Mouse (Mus musculus) urinary bladder, adult 18-20 months (tissue): ENCODE measurements around the gene Fzd9.

Source experiments
- DNase-seq, 2 experiments: peaks; one replicate each; pipeline ENCODE4 v3.0.0; 2022; ENCODE audit warnings: low spot score in 2 of 2, mixed read lengths in 2 of 2

Fzd9 gene

DNA sequence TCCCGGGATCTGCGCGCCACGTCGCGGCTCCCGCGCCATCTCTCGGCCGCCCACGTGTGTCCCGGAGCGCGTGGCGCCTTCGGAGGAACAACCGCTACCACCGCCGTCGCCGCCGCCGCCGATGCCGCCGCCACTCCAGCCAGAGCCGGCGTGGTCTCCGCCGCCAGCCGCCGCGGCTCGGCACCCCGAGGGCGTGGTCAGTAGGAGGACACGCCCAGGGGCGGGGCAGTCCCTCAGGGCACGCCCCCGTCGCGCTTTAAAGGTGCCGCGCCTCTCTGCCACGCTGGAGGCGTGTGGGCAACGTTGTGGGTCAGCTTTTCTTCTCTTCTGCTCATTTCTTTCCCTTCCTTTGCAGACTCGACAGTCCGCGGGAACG is at the start of gene Fzd9:
Fzd9 (minus strand) TSS at position 152 of the 376 bp plus-strand sequence.
- DNase-seq: peak; percentile 56 to 68

DNA sequence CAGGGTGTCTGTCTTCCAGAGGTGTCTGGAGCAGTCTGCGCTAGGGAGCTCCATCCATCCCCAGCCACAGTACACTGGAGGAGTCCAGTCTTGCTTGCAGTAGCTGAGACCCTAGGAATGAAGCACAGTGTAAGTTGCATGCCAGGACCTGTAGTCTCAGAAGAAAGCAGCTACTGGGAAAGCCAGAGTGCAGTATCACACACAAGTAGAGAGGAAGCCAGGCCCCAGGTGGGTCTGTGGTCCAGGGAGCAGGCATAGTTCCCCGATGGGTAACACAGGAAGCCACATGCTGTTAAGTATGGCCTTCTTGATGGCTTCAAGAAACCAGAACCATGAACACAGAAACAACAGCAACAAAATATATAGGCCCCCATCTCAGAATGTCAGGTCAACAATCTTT is 41.0 kb upstream of the Fzd9 start:
- no peak for DNase-seq

DNA sequence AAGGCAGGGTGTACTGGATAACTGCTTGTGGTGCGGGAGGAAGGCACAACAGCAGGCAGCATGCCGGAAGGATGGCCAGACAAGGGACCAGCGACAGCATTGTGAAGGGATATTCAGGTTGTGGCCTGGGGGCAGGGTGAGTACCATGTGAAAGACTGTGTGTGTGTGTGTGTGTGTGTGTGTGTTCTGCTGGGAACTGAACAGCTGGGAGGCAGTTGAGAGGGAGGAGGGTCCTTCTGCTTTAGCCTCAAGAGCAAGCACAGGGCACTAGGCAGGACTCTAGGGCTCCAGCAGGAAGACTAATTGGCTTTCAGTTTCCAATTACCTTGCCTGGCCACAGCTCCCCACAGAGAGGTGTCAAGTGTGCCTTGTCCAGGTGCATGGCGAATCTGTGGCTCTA is 40.2 kb upstream of the Fzd9 start:
- DNase-seq: no peak

DNA sequence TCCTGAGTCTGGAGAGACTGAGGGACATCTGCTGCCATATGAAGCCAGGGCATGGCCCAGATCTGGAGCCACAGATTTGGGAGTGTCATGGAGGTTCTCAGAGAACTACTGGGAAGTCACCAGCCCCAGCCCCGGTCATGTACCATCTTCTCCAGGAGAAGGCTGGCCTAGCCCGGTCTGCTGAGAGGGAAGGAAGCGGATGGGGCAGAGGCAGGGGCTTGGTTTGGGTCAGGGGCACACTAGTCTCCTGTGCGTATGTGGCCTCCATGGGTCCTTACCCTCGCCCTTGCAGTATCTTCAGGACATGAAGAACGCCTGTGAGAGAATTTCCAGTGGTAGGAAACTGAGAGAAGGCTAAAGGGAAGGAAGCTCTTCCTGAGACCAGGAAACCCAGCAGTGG is 39.7 kb upstream of the Fzd9 start:
- no peak for DNase-seq

DNA sequence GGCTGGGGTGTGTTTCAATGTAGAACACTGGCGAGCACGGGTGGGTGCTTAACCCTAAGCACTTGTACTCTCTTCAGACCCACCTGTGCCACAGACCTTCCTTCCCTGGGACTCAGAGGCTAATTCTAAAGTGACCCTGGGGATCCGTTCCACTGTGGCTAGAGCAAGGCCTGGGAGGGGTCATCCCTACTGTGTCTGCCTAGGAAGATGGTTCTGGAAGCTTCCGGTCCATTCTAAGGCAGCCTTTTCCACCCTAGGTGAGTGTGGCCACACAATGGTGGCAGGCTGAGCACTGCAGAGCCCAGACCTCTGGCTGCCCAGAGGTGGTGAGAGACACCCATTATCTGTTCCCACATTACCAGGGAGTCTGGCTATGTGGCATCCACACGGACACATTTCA is 35.9 kb upstream of the Fzd9 start:
- DNase-seq: no peak

DNA sequence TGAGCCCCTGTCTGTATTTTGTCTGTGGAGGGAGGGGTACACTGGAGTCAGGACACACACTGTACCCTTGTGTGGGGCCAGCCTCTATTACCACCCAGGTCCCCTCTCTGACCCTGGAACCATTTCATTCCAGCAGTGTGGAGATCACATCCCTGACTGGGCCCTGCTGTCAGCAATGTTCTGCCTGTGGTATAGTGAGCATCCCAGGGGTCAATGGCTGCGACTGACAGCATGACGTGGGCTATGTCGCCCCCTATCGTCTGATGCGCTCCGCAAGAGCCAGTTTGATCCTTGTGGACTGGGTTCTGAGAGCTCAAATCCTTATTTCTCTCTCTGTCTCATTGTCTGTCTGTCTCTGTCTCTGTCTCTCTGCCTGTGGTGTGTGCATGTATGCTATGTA is 35.2 kb upstream of the Fzd9 start:
- DNase-seq: peak; percentile 20 to 35

DNA sequence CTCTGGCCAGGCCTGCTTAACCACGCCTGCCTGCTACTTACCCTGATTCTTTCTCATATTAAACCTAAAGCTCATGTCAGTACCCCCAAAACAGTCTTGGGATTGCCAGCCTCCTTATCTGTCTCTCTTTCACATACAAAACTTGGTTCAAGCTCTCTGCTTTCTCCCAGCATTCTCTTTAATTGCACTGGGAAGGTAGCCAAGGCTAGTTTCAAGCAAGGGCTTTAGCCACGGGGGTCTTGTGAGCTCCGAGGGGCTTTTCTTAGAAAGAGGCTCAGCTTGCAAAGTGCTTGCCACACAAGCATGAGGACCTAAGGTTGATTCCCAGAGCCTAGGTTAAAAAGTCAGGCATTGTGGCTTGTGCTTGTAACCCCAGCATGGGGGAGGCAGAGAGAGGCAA is 34.2 kb upstream of the Fzd9 start:
- DNase-seq: no peak

DNA sequence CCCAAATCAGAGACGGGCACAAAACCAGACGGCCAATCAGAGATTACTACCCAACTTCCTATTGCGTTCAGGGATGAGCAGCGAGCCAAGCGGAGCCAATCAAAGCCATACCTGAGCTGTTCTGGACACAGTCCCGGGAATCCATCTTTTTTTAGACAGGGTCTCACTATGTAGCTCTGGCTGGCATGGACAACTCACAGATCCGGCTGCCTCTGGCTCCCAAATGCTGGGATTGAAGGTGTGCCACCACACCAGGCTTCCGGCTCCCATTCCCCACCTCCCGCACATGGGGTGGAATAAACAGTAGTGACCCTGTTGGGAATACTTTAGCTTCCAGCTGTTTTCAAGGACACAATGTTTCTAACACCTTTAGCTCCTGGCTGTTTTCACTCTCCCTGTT is 29.2 kb upstream of the Fzd9 start:
- DNase-seq: no peak

DNA sequence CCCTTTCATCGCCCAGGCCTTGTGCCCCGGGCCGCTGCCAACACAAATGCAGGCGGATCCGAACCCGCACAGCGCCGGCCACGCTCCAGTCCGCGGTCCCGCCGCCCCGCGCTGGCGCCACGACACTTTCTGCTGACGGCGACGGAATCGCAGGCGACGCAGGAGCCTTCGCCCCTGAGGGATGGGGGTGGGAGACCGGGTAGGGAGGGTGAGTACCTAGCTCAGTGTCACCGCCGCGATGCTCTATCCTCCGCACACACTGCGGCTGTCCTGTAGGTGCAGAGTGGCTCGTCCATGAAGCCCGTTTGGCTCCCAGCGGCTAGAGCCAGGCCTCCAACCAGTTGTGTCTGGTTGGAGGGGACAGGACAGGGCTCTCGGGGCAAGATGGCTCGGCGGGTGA is 25.6 kb upstream of the Fzd9 start:
- DNase-seq: no peak

DNA sequence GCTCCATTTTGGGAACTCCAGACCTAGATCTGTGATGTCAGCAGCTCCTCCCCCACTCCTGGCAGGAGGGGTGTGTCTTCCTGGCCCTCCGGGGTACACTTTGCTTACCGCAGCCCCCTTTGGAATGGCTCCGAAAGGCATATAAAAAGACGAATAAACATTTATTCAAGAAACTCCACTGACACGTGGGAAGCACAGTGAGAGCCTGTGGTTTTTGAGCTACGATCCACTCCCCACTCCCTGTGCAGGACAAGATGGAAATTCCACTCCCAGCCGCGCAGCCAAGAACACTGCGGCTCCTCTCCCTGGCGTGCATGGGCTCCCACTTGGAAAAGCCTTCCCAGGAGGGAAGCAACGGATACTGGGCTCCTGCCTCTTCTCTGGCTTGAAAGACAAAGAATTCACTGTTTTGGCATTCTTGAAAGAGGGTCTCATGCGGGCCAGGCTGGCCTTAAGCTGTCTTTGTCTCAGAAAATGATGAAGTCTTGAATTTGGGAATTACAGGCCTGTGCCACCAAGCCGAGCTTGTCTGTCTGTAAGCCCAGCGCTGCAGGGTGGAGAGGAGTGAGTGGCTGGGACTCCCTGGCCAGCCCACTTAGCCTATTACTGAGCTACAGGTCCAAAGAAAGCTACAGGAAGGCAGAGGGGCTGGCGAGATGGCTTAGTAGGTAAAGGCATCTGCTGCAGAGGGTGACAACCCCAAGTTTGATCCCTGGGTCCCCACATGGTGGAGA is 23.8 kb upstream of the Fzd9 start:
- DNase-seq: no peak

DNA sequence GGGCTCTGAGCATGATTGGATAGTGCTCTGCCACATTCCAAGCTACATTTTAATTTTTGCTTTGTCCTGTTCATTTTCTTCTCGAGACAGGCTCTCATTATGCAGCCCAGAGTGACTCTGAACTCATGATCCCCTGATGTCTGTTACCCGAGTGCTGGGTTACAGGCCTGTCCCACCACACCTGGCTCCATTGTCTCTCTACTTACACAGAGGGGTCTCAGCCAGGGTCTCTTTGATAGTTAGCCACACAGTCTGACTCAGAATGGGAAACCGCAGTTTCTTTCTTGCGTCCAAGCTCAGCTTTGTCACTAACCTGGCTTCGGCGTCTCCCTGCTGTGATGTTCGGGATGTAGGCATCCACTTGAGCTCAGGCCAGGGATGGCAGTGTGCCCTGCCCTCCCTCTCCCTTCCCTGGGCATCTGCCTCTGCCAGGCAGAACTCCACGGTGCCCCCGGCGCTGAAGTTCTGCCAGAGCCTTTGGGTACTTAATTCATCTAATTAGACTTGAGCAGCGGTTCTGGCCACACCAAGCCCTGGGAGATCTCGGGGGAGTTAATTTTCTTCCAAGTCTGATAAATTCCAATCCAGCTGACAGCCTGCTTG is 20.6 kb upstream of the Fzd9 start:
- no peak for DNase-seq

DNA sequence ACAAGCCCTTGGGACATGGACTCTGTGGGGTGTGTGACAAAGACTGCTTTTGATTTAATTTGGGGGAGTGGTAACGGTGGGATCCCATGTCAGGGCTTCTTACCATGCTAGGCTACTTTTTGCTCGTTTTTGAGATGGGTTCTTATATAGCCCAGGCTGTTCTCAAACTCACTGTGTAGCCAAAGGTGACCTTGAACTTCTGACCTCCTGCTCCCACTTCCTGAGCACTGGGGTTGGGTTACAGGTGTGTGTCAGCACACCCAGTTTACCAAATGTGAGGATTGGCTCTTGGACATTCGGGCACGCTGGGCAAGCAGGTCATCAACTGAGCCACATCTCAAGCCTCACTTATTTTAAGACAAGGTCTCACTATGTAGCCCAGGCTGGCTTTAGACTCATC is 19.3 kb upstream of the Fzd9 start:
- DNase-seq: no peak

DNA sequence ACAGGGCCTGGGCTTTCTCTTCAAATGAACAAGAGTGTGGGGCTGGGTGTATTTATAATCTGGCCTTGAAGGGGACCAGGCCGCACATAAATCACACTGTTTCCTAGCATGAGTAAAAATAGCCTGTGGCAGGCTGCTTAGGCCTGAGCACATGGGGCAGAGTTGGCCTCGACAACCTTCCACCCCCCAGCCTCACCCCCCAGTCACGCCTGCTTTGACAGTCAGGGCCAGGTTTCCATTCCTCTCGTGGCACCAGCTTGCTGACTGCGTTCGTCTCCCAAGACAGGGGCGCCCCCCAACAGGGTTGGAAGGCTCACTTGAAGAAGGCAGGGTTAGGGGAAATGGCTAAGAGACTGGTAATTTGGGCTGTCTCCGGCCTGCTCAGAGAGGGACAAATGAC is 18.4 kb upstream of the Fzd9 start:
- no peak for DNase-seq

DNA sequence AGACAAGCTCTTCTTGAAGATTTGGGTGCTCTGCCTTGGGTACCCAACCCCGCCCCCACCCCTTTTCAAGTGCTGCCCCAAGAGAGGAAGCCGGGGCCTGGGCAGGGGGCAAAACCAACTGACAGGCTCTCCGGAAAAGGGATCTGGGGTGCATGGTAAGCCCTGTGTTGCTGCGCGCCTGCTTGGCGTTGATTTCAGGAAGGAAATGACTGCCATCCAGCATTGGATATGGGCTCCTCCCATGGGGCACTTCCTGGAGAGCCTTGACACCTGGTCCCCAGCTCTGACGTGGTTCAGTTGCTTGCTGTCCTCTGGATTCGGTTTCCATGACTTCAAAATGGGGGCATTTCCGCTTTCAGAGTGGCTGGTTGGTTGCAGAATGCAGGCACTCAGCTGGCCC is 13.5 kb upstream of the Fzd9 start:
- no peak for DNase-seq

DNA sequence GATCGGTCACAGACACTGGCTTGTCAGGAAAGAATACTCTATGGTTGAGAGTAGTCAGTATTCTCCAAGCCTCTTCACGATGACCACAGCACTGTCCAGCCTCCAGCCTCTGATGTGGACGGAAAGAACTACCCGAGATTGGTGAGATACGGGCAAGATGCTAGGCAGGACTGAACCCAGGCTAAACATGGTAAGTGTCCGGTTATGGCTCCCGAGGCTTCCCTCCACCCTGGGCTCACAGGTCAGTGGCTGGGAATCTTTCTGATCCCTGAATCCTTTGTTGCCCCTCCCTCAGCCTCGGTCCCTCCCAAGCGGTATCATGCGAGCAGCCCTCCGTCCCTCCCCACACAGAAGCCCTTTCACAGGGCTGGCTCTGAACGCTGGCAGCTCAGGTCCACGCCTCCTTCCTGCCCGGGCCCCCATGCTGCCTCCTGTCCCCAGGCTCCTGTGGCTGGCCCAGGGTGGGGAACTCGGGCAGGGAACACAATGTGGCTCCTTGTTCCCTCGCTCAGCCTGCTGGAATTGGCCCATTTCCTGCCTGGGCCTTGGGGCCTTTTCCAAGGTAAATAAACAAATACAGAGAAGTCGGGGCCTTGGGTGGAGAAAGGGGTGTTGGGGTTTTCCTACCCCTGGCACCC is 13.0 kb upstream of the Fzd9 start:
- no peak for DNase-seq

DNA sequence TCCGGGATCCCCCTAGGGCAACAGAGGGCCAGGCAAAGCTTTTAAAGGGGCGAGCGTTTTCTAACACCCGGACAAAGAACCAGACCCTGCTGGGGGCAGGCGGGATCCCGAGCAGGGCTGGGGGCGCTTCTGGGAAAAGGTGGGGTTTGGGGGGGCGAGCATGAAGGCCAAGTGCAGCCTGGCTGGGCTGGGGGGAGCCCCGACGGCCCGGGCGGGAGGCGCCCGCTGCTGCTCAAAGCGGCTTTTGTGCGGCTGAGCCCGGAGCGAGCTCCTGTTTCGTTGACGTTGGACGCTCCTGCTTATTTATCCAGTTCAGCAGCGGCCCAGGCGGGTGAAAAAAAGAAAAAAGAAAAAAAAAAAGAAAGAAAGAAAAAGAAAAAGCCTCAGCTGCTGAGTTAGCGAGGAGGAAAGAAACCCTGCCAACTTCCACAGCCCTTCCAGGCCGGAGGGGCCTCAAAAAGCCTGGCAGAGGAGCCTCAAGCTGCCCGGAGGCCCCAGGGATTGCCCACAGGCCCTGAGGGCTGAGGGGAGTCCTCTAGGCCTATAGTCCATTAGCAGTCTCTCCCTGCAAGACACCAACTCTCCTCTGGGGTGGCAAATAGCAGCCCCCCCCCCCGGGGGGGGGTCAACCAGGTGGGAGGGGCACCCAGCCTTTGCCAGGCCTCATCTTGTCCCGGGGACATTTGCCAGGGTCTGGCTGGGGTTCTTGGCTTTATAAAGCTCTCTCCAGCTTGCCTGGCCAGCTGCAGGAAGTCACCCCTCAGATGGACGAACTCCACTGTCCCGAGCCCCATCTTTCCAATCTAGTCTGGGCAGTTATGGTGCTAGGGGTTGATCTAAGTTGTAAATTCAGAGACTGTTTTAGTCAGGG is 7.5 kb upstream of the Fzd9 start:
- no peak for DNase-seq

DNA sequence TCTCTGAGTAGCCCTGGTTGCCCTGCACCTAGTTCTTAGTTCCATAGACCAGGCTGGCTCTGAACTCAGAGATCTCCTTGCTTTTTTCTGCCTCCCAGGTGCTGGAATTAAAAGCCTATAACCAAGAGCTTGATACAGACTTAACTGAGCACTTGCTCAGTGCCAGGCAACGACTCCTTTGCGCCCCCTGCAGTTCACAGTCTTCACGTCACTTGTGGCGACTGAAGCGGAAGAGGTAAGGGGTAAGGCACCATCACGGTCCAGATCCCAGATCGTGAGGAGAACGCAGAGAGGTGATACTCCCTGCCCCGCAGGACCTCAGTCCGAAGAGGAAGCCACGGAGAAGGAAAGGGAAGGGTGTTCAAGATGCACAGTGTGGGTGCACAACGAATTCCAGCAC is 6.5 kb upstream of the Fzd9 start:
- DNase-seq: no peak

DNA sequence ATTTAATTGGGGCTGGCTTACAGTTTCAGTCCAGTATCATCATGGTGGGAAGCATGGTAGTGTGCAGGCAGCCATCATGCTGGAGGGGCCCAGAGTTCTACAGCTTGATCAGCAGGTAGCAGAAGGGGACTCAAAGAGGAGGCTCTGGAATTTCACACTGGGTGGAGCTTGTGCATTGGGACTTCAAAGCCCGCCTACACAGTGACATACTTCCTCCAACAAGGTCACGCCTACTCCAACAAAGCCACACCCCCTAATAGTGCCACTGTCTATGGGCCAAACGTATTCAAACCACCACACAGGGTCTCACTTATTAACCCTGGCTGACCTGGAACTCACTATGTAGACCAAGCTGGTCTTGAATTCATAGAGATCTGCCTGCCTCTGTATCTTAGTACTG is 5.1 kb upstream of the Fzd9 start:
- no peak for DNase-seq

DNA sequence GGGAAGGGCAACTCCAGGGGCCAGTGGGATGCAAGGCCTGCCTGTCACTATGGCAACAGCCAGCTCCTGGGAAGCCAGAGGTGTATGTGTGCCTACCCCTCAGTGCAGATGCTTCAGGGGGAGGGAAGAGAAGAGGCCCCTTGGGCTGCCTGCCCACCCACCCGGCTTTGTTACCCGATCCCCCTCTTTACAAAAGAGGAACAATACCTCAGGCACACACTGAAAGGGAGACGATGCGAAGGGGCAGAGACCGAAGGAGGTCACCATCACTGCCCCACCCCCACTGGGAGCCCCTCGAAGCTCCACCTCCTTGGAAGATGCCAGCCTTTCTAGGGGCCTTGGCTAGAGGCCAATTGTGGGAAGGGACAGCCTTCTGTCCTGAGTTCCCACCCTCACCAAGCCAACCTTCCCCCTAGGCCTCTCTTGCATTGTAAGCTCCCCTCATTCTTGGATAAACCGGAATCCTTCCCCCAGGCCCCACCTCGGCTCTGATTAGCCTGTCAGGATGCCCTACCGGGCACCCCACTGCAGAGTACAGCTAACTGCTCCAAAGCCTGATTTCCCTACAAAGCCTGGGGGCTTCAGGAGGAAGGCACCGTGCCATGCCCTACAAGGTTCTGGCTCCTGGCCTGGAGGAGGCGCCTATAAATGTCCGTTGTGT is 2.8 kb upstream of the Fzd9 start:
- no peak for DNase-seq

DNA sequence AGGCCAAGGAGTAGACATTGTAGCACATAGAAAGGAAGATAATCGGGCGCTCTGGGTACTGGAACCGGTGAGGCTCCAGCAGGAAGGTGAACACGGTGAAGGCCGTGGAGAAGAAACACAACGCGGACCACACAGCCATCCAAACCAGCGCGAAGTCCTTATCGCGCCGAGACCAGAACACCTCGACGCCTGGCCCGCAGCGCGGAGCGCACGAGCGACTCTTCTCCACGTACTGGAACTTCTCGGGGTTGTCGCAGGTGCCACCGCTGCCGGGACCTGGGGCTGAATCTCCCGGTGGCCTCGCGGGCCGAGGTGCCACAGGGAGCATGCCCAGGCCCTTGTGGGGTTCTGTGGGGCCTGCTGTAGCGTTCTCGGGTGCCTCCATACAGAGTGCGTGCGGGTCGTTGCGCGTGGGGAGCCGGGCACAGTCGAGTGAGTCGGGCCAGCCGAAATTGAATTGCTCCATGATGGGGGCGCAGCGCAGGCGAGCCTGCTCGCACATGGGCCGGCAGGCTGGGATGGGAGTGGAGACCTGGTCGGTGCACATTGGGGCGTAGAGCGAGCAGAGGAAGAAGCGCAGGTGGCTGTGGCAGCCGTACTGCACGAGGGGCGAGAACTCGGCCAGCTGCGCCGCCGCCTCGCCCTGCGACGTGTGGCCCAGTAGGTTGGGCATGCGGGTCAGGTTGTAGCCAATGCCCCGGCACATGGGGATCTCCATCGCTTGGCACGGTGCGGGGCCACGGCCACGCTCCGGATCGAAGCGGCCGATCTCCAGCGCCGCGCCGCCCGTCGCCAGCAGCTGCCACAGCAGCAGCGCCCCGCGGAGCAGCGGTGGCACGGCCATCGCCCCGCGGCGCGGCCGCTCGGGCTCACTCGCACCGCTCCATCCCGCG is 598 bp downstream of the Fzd9 start:
- peak in 1 of 2 experiments; percentile 34 for DNase-seq
